Mouse (Mus musculus): Measurements from ENCODE around the gene Exoc8. TPM values are rescaled to one million over a fixed set of nuclear protein-coding genes. Genes with fewer than 3 reads are reported as not detected.

The Exoc8 gene
- polyA plus RNA-seq, 1 experiment from 2014 or later = 4.7 TPM

DNA sequence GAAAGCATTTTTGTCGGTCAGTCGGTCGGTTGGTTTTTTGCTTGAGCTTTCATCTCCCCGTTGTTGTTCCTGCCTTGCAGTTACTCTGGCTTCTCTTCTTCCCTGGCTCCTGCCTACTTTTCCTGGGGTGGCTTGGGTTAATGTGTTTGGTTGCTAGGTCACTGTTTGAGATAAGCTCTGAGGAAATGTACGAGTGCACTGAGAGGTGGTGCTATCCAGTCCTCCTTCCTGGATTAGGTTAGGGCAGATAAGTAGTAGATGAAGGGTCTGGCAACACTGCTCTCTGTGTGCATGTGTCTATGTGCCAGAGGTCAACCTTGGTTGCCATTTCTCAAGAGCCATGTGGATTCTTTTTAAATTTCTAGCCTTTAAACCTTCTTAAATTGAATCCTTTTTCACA is 24.8 kb downstream of the Exoc8 start:
- WGBS = 57% methylated on average over 5 of the region's 5 CpGs
- H3K4me3 ChIP-seq (ENCODE audit: low read depth, low read length) = no peak overlapping the region
- H3K9me3 ChIP-seq (ENCODE audit: control insufficient read depth) = no peaks in the 10 kb centered on the region
- no peaks in the 10 kb centered on the region for H3K4me1 ChIP-seq (replicated peaks; ENCODE audit: control insufficient read depth, insufficient read depth, low read length)
- no peaks in the 10 kb centered on the region for H3K27me3 ChIP-seq (replicated peaks; ENCODE audit: control insufficient read depth, insufficient read depth, low read length)
- TF ChIP-seq CTCF (IDR thresholded peaks at IDR 0.05; ENCODE audit: low read depth) = no peak
- no peak overlapping the region for H3K9ac ChIP-seq (ENCODE audit: low read depth, low read length)
- ATAC-seq = no peak
- peaks cover 64% of the 10 kb centered on the region for H3K36me3 ChIP-seq (ENCODE audit: control insufficient read depth, insufficient read depth)
- no peak overlapping the region for H3K4me2 ChIP-seq (replicated peaks; ENCODE audit: low read depth)
- H3K27ac ChIP-seq (ENCODE audit: low read depth, low read length) = no peak overlapping the region

DNA sequence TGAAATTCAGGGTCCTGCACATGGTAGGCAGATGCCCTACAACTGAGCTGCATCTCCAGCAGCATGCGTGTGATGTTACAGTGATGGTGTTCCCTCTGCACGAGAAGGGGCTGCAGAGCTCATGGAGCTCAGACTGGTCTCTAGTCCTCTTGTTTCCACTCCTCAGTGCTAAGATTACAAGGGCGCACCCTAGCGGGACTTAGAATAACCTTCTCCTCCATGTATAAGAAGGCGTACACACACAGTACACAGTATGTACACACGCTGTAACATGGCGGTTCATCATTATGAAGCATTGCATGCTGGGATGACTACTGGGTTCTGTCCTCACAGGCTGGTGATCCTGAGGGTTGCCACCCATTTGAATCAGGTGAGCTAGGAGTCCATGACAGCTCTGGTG is 25.4 kb downstream of the Exoc8 start:
- 92% methylated on average over 7 of the region's 7 CpGs for WGBS
- no peaks in the 10 kb centered on the region for H3K4me1 ChIP-seq (replicated peaks; ENCODE audit: control insufficient read depth, insufficient read depth, low read length)

DNA sequence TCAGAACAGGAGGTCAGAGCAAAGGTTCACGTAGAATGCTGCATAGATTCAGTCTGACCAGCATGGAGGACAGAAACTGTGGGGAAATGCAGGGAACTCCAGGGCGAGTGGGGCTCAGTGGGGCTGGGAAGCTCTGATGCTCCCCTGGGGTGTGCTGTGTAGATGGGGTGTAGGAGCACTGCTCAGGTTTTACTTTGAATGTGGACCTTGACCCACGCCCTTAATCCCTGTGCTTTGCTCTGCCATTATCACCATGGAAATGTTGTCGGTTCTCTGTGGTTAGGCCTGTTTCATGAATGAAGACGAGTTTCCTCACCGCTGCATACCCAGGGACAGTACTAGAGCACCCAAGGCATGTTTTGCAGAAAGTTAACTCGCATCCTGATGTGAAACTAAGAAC is 26.0 kb downstream of the Exoc8 start:
- Histone ChIP-seq H3K4me3 (ENCODE audit: low read depth, low read length) (no peak overlapping the region), H3K4me1 (replicated peaks; ENCODE audit: control insufficient read depth, insufficient read depth, low read length) (no peaks in the 10 kb centered on the region), H3K4me2 (replicated peaks; ENCODE audit: low read depth) (no peak overlapping the region), H3K36me3 (ENCODE audit: control insufficient read depth, insufficient read depth) (peaks cover 52% of the 10 kb centered on the region), H3K27ac (ENCODE audit: low read depth, low read length) (no peak overlapping the region), H3K9ac (ENCODE audit: low read depth, low read length) (no peak overlapping the region), H3K9me3 (ENCODE audit: control insufficient read depth) (no peaks in the 10 kb centered on the region), H3K27me3 (replicated peaks; ENCODE audit: control insufficient read depth, insufficient read depth, low read length) (no peaks in the 10 kb centered on the region)
- whole genome bisulfite sequencing = 56% methylated on average over 7 of the region's 7 CpGs
- ATAC-seq = no peak
- TF ChIP-seq CTCF (IDR thresholded peaks at IDR 0.05; ENCODE audit: low read depth) = no peak

More for the DNA sequence above, 25.4 kb downstream of the Exoc8 start:
- no peak overlapping the region for H3K4me3 ChIP-seq (ENCODE audit: low read depth, low read length)
- H3K27me3 ChIP-seq (replicated peaks; ENCODE audit: control insufficient read depth, insufficient read depth, low read length) = no peaks in the 10 kb centered on the region
- peak overlapping the region; percentile 0; the same call in 1 of the 2 replicates for H3K27ac ChIP-seq (ENCODE audit: low read depth, low read length)
- no peak for ATAC-seq
- no peak for TF ChIP-seq CTCF (IDR thresholded peaks at IDR 0.05; ENCODE audit: low read depth)
- H3K9me3 ChIP-seq (ENCODE audit: control insufficient read depth) = no peaks in the 10 kb centered on the region
- H3K36me3 ChIP-seq (ENCODE audit: control insufficient read depth, insufficient read depth) = peaks cover 59% of the 10 kb centered on the region
- no peak overlapping the region for H3K4me2 ChIP-seq (replicated peaks; ENCODE audit: low read depth)
- no peak overlapping the region for H3K9ac ChIP-seq (ENCODE audit: low read depth, low read length)

DNA sequence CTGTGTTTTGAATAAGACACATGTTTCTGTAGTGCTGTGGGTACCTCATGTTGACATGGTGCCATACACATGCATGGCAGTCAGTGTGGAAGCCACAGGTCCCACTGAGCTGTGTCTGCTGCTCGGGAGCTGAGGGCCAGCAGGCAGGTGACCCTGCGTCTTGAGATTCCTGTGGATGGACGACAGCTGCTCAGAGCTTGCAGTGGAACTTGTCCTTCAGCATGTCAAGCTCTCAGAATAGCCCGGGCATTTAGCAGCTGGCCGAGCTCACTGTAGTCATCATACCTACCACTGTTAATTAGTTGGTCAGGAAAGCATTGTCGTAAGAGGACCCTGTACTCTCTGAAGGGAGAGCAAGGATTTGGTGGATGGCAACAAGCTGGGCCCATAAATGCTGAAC is 27.8 kb downstream of the Exoc8 start:
- Histone ChIP-seq H3K4me3 (ENCODE audit: low read depth, low read length) (no peak overlapping the region), H3K27me3 (replicated peaks; ENCODE audit: control insufficient read depth, insufficient read depth, low read length) (no peaks in the 10 kb centered on the region), H3K9me3 (ENCODE audit: control insufficient read depth) (no peaks in the 10 kb centered on the region), H3K4me2 (replicated peaks; ENCODE audit: low read depth) (no peak overlapping the region), H3K27ac (ENCODE audit: low read depth, low read length) (no peak overlapping the region), H3K4me1 (replicated peaks; ENCODE audit: control insufficient read depth, insufficient read depth, low read length) (no peaks in the 10 kb centered on the region), H3K36me3 (ENCODE audit: control insufficient read depth, insufficient read depth) (peaks cover 40% of the 10 kb centered on the region), H3K9ac (ENCODE audit: low read depth, low read length) (no peak overlapping the region)
- no peak for ATAC-seq
- TF ChIP-seq CTCF (IDR thresholded peaks at IDR 0.05; ENCODE audit: low read depth) = no peak
- WGBS = 81% methylated on average over 6 of the region's 6 CpGs

DNA sequence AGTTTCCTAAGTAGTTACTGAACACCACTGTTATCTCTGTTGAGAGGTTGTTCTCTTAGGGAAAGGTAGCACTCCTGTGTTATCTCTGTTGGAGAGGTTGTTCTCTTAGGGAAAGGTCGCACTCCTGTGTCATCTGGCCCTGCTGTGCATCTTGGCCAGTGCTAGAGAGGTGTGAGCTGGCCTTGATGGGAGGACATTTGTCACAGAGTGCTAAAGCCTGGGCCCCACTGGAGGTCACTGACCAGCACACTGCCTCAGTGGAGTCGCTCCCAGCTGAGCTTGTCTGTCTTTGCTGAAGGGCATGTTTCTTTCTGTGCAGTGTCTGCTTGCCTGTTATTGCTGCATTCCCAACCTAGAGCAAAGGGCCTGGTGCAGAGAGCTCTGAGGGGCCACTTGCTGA is 30.4 kb downstream of the Exoc8 start:
- Histone ChIP-seq H3K27ac (ENCODE audit: low read depth, low read length) (no peak overlapping the region), H3K4me2 (replicated peaks; ENCODE audit: low read depth) (no peak overlapping the region), H3K9ac (ENCODE audit: low read depth, low read length) (no peak overlapping the region), H3K4me1 (replicated peaks; ENCODE audit: control insufficient read depth, insufficient read depth, low read length) (no peaks in the 10 kb centered on the region), H3K9me3 (ENCODE audit: control insufficient read depth) (no peaks in the 10 kb centered on the region), H3K36me3 (ENCODE audit: control insufficient read depth, insufficient read depth) (peaks cover 17% of the 10 kb centered on the region; the same call in 1 of the 2 replicates), H3K4me3 (ENCODE audit: low read depth, low read length) (no peak overlapping the region), H3K27me3 (replicated peaks; ENCODE audit: control insufficient read depth, insufficient read depth, low read length) (no peaks in the 10 kb centered on the region)
- 41% methylated on average over 2 of the region's 2 CpGs for WGBS
- ATAC-seq = no peak
- no peak for TF ChIP-seq CTCF (IDR thresholded peaks at IDR 0.05; ENCODE audit: low read depth)

DNA sequence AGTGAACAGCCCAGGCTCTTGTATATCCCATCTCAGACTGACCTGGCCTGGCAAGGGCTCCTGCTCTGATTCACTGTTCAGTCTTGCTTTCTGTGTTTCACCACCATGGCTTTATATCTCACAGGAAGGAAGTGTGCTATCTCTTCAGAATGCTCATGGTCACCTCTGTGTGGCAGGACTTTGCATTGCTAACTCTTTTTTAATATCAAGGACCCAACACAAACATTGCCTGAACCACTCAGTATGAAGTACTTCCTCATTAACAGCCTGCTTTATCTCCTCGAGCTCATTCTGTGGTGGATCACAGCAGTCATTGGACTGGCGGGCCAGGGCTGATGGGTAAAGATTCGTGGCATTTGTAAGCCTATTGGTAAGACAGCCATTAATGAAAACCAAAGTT is 30.8 kb downstream of the Exoc8 start:
- Histone ChIP-seq H3K36me3 (ENCODE audit: control insufficient read depth, insufficient read depth) (peaks cover 13% of the 10 kb centered on the region; the same call in 1 of the 2 replicates), H3K9ac (ENCODE audit: low read depth, low read length) (no peak overlapping the region), H3K4me1 (replicated peaks; ENCODE audit: control insufficient read depth, insufficient read depth, low read length) (no peaks in the 10 kb centered on the region), H3K9me3 (ENCODE audit: control insufficient read depth) (no peaks in the 10 kb centered on the region), H3K27ac (ENCODE audit: low read depth, low read length) (no peak overlapping the region), H3K4me3 (ENCODE audit: low read depth, low read length) (no peak overlapping the region), H3K27me3 (replicated peaks; ENCODE audit: control insufficient read depth, insufficient read depth, low read length) (no peaks in the 10 kb centered on the region), H3K4me2 (replicated peaks; ENCODE audit: low read depth) (no peak overlapping the region)
- 45% methylated on average over 3 of the region's 3 CpGs for WGBS
- no peak for ATAC-seq
- no peak for TF ChIP-seq CTCF (IDR thresholded peaks at IDR 0.05; ENCODE audit: low read depth)

DNA sequence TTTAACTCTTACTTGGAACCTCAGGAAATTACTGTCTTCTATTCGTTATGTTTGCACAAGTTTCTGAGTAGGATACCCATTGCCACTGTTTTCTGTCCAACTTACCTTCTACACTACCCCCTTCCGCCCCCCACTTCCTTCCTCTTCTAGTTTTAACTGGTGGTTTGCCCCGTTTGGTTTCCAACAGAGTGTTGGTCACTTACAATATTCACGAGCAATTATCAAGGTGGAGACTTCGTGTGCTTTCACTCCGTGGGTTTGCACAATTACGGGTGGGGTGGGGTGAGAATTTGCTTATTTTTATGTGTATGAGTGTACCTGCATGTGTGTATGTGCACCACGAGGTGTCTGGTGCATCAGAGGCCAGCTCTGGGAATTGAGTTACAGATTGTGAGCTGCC is 33.8 kb downstream of the Exoc8 start:
- peak overlapping the region; percentile 79 for H3K4me2 ChIP-seq (replicated peaks; ENCODE audit: low read depth)
- TF ChIP-seq CTCF (IDR thresholded peaks at IDR 0.05; ENCODE audit: low read depth) = peak; percentile 10; the same call in 1 of the 2 replicates
- H3K9me3 ChIP-seq (ENCODE audit: control insufficient read depth) = no peaks in the 10 kb centered on the region
- peak overlapping the region; percentile 91 for H3K4me3 ChIP-seq (ENCODE audit: low read depth, low read length)
- peak overlapping the region; percentile 92 for H3K9ac ChIP-seq (ENCODE audit: low read depth, low read length)
- no peaks in the 10 kb centered on the region for H3K27me3 ChIP-seq (replicated peaks; ENCODE audit: control insufficient read depth, insufficient read depth, low read length)
- no peak for ATAC-seq
- WGBS = 4% methylated on average over 8 of the region's 8 CpGs
- H3K4me1 ChIP-seq (replicated peaks; ENCODE audit: control insufficient read depth, insufficient read depth, low read length) = no peaks in the 10 kb centered on the region
- H3K27ac ChIP-seq (ENCODE audit: low read depth, low read length) = no peak overlapping the region
- H3K36me3 ChIP-seq (ENCODE audit: control insufficient read depth, insufficient read depth) = peaks cover 9% of the 10 kb centered on the region; the same call in 1 of the 2 replicates
